Mouse (Mus musculus): ENCODE measurements around the gene Eml3. TPM values are rescaled to one million over a fixed set of nuclear protein-coding genes. Genes with fewer than 3 reads are reported as not detected.
A peak's percentile ranks its signal among the peaks of the same experiment; 100 is the strongest.
"Not testable (repeated sequence)": the region's sequence is repeated elsewhere in the genome, so short reads cannot be mapped to it uniquely, and the experiment has no call there.

Eml3 gene
- polyA plus RNA-seq, 1 experiment: 28.2 TPM

DNA sequence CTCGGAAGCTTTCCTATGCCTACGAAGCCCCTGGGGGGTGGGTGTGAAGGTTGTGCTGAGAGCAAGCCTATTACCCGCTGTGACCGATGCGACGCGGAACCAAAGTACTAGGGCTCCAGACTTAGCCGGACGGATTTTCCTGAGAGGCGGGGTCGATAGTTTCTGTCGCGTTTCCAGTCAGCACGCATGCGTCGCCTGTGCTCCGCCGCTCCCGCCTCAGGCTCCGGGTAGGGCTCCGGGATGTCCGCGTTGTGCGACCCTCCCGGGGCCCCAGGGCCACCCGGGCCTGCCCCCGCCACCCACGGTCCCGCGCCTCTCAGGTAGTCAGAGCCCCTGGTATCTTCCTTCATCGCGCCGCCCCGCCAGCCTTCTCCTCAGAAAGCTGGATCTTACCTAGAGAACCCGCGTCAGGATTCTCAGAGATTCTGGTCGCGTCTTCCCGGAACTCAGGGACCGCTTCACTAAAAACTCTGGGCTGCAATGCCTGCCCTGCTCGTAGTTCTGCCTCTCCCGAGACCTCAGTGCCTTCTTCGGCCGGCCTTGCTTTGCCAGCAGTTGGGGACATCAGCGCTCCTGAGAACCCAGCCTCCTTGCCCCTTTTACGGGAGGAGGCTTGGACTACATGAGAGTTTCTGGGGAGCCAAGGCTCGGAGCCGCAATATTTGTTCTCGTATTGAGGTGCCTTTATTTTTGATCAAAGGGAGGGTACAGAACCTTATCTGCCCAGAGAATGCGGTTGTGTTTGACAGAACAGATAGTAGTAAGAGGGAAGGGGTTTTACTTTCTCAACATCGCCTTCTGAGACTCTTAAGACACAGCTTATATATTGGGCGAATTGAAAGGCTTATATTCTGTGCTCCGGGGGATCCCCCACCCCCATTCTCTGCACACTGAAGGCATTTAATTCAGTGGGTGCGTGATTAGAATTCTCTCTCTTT is 36.3 kb upstream of the Eml3 start, which contains the start of gene Ints5:
TSS of gene Ints5 (plus strand) at position 177 of the 938 bp plus-strand sequence.
- Histone ChIP-seq H3K27ac (ENCODE audit: insufficient read depth, low read length) (peak within 1 kb of the TSS; percentile 45), H3K4me3 (ENCODE audit: insufficient read depth, low read length) (peak within 1 kb of the TSS; percentile 100), H3K4me1 (ENCODE audit: control insufficient read depth, insufficient read depth, low read length) (peaks cover 7% of the 10 kb centered on the region)
- no peak for TF ChIP-seq CTCF (IDR thresholded peaks at IDR 0.05; ENCODE audit: borderline replicate concordance, insufficient read depth, low read length)
- TF ChIP-seq POLR2A (IDR thresholded peaks at IDR 0.05; ENCODE audit: low read depth, low read length): peak; percentile 89

DNA sequence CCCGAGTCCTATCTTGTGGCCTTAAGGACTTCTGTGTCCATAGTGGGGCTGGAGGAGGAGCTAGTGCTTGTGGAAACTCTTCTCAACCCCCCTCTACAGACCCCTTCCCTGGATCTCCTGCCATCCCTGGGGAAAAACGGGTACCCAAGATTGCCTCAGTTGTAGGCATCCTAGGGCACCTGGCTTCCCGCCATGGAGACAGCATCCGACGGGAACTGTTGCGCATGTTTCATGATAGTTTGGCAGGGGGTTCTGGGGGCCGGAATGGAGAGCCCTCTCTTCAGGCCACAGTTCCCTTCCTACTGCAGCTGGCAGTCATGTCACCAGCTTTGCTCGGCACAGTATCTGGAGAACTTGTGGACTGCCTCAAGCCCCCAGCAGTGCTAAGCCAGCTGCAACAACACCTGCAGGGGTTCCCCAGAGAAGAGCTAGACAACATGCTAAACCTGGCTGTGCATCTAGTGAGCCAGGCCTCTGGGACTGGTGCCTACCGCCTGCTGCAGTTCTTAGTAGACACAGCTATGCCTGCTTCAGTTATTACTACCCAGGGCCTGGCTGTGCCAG is 33.9 kb upstream of the Eml3 start:
- H3K27ac ChIP-seq (ENCODE audit: insufficient read depth, low read length): no peak overlapping the region
- TF ChIP-seq POLR2A (IDR thresholded peaks at IDR 0.05; ENCODE audit: low read depth, low read length) (no peak), CTCF (IDR thresholded peaks at IDR 0.05; ENCODE audit: borderline replicate concordance, insufficient read depth, low read length) (no peak)
- H3K4me1 ChIP-seq (ENCODE audit: control insufficient read depth, insufficient read depth, low read length): peaks cover 6% of the 10 kb centered on the region
- no peak overlapping the region for H3K4me3 ChIP-seq (ENCODE audit: insufficient read depth, low read length)

DNA sequence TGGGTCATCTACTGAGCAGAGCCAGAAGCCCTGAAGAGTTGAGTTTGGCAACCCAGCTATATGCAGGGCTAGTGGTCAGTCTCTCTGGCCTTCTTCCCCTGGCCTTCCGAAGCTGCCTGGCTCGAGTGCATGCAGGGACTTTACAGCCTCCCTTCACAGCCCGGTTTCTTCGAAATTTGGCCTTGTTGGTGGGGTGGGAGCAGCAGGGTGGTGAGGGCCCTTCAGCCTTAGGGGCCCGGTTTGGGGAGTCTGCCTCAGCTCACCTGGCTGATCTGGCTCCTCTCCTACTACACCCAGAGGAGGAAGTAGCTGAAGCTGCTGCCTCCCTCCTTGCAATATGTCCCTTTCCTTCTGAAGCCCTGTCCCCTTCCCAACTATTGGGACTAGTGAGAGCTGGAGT is 33.1 kb upstream of the Eml3 start:
- H3K4me3 ChIP-seq (ENCODE audit: insufficient read depth, low read length); H3K4me1 ChIP-seq (ENCODE audit: control insufficient read depth, insufficient read depth, low read length); H3K27ac ChIP-seq (ENCODE audit: insufficient read depth, low read length): not testable (repeated sequence)

DNA sequence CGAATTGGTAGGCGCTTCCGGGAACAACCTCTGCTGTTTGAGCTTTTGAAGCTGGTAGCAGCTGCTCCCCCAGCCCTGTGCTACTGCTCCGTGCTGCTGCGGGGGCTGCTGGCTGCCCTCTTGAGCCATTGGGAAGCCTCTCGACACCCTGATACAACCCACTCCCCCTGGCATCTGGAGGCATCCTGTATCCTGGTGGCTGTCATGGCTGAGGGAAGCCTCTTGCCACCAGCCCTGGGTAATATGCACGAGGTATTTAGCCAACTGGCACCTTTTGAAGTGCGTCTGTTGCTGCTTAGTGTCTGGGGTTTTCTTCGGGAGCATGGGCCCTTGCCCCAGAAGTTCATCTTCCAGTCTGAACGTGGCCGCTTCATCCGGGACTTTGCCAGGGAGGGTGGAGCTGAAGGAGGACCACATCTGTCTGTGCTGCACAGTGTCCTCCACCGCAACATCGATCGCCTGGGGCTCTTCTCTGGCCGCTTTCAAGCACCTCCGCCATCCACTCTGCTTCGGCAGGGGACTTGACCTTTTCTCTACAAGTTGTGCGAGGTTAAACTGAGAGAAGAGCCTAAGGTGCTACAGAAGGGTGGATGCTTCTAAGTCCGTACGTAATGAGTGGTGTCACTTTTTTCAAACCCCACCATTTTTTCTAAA is 32.0 kb upstream of the Eml3 start:
- H3K27ac ChIP-seq (ENCODE audit: insufficient read depth, low read length): peak overlapping the region; percentile 69

DNA sequence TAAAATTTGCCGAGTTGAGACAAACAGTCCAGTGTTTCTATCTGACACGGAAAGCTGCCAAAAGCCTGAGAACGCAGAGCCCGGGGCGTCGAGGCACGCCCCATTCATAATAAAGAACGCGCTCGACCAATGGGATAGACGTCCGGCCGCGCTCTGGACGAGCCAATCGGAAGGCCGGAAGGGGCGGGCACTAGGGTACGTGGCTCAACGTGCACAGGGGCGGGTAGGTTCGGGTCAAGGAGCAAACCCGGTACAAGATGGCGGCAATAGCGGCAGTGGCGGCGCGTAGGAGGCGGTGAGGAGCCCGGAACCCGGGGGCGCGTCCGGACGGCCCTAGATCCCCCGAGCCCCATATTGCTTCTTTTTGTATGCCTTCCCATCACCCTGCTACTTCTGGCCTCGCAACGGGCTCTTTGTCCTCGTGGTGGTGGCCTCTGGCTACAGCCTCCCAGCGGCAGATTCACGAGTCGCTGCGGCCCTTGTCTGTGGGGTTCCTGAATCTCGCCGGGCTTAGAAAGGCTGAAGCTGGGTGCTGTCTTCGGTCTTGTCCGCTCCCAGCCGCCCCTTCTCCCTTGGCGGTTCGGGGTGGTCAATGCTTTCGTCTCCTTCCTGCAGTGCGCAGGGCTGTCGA is 31.4 kb upstream of the Eml3 start, which contains the start of gene Ganab:
TSS of gene Ganab (plus strand) at position 207 of the 631 bp plus-strand sequence.
- Histone ChIP-seq H3K4me3 (ENCODE audit: insufficient read depth, low read length) (peak within 1 kb of the TSS; percentile 87), H3K27ac (ENCODE audit: insufficient read depth, low read length) (peak within 1 kb of the TSS; percentile 76), H3K4me1 (ENCODE audit: control insufficient read depth, insufficient read depth, low read length) (peaks cover 3% of the 10 kb centered on the region)
- TF ChIP-seq POLR2A (IDR thresholded peaks at IDR 0.05; ENCODE audit: low read depth, low read length): peak; percentile 78
- no peak for TF ChIP-seq CTCF (IDR thresholded peaks at IDR 0.05; ENCODE audit: borderline replicate concordance, insufficient read depth, low read length)

More for the DNA sequence above, 32.0 kb upstream of the Eml3 start:
- not testable (repeated sequence) for H3K4me3 ChIP-seq (ENCODE audit: insufficient read depth, low read length); H3K4me1 ChIP-seq (ENCODE audit: control insufficient read depth, insufficient read depth, low read length)

DNA sequence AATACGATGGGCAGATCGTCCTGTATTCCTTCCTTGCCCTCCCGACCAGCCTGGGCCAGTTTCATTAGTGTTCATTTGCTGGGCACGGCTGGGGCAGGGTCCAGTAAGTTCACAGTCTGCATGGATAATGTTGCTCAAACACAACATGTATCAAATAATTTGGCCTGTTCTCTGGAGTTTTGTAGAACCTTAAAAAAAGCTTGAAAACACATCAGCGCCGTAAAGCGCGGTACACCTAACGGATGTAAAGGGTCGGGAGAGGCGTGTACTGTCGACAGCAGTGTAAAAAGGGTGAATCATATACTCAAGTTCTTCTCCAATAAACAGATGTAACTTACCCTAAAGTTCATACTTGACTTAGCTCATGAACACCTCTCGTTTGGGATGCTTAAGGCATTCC is 30.8 kb upstream of the Eml3 start:
- Histone ChIP-seq H3K4me1 (ENCODE audit: control insufficient read depth, insufficient read depth, low read length) (peaks cover 3% of the 10 kb centered on the region), H3K4me3 (ENCODE audit: insufficient read depth, low read length) (peak overlapping the region; percentile 87), H3K27ac (ENCODE audit: insufficient read depth, low read length) (peak overlapping the region; percentile 76)
- TF ChIP-seq CTCF (IDR thresholded peaks at IDR 0.05; ENCODE audit: borderline replicate concordance, insufficient read depth, low read length) (no peak), POLR2A (IDR thresholded peaks at IDR 0.05; ENCODE audit: low read depth, low read length) (no peak)

DNA sequence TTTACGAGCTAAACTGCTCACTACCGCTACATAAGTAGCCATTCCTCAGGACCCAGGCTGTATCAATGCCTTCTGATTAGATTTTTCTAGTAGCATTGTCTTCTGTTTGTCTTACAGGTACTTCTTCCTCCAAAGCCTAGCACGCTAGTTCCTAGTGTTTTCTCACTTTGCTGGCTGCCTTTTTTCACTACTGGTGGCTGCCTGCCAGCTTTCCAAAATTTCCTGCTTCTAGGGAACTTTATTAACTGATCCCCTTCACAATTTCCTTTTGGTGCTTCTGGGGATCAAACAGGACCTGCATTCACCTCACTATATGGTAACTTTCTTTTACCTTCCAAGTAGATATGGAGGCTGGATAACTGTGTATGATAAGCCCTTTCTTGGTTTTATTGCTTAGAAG is 30.3 kb upstream of the Eml3 start:
- Histone ChIP-seq H3K27ac (ENCODE audit: insufficient read depth, low read length) (peak overlapping the region; percentile 76), H3K4me3 (ENCODE audit: insufficient read depth, low read length) (peak overlapping the region; percentile 87), H3K4me1 (ENCODE audit: control insufficient read depth, insufficient read depth, low read length) (peaks cover 3% of the 10 kb centered on the region)
- TF ChIP-seq POLR2A (IDR thresholded peaks at IDR 0.05; ENCODE audit: low read depth, low read length) (no peak), CTCF (IDR thresholded peaks at IDR 0.05; ENCODE audit: borderline replicate concordance, insufficient read depth, low read length) (no peak)

DNA sequence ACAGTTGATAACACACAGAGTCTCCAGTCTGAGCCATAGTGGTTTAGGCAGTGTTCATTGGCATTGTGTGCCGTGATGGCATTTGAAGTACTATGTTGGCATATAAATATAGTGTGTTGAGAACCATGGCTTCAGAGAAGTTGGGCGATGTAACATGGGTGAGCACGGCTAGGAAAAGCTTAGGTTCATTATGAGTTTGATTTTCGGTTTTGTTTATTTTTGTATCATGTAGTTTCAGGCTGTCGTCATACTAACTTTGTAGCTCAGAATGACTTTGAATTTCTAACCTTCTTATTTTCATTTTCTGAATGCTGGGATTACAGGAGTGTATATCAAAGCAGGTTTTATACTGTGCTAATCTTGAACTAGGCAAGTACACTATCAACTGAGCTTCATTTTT is 25.9 kb upstream of the Eml3 start:
- Histone ChIP-seq H3K4me1 (ENCODE audit: control insufficient read depth, insufficient read depth, low read length) (no peaks in the 10 kb centered on the region), H3K4me3 (ENCODE audit: insufficient read depth, low read length) (no peak overlapping the region), H3K27ac (ENCODE audit: insufficient read depth, low read length) (no peak overlapping the region)
- TF ChIP-seq CTCF (IDR thresholded peaks at IDR 0.05; ENCODE audit: borderline replicate concordance, insufficient read depth, low read length): no peak
- no peak for TF ChIP-seq POLR2A (IDR thresholded peaks at IDR 0.05; ENCODE audit: low read depth, low read length)

DNA sequence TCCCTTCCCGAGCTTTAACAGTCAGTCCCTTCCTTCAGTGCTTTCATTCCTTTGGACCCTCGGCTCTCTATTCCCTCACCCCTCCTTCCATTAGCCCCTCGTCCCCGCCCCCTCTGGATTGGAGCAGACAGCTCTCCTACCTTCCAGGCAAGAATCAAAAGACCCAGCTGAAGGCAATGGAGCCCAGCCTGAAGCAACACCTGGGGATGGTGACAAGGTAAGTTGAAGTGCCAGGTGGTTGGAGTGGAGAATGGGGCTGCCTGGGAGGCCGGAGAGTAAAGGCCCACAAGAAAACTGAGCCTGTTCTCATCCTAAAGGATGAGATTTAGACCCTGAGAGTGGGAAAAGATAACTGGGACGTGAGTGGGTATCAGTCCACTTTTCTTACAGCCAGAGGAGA is 20.8 kb upstream of the Eml3 start:
- no peak for TF ChIP-seq CTCF (IDR thresholded peaks at IDR 0.05; ENCODE audit: borderline replicate concordance, insufficient read depth, low read length)
- TF ChIP-seq POLR2A (IDR thresholded peaks at IDR 0.05; ENCODE audit: low read depth, low read length): no peak
- no peak overlapping the region for H3K27ac ChIP-seq (ENCODE audit: insufficient read depth, low read length)
- no peaks in the 10 kb centered on the region for H3K4me1 ChIP-seq (ENCODE audit: control insufficient read depth, insufficient read depth, low read length)
- no peak overlapping the region for H3K4me3 ChIP-seq (ENCODE audit: insufficient read depth, low read length)

Measured in embryonic fibroblast, embryonic 13.5 days (primary cell).